Mouse (Mus musculus) erythroblast, embryonic 14.5 days (primary cell): Measurements from ENCODE around the gene Prkag1.

Source experiments
- GATA1 ChIP-seq: IDR thresholded peaks from 2 replicates; pipeline ENCODE4 v1.6.1; 2012; ENCODE audit warnings: low read length, inconsistent platforms, mixed read lengths
- TAL1 ChIP-seq: IDR thresholded peaks from 3 replicates; pipeline ENCODE4 v1.6.1; 2012; ENCODE audit warnings: low read length, inconsistent platforms, mixed read lengths

DNA sequence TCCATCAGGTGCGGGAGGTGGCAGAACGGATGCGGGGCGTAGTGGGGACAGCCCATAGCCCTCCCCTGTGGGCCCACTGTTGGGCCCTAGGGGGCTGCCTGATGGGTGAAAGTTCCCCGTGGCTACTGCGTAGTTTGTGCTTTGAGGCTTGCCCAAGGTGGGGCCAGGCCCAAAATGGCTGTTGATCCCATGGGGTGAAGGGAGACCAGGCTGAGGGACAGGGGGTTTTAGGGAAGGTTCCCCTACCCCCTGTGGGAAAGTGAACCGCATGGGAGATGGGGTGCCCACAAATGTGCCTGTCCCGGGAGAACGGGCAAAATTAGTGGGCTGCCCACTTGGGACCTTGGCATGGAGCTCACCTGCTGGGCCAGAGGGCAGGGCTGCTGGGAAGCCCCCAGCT, 20.8 kb upstream of the Prkag1 start:
- TF ChIP-seq TAL1 (no peak), GATA1 (no peak)
